Mouse (Mus musculus): ENCODE measurements around the gene Kng2.
"Not testable (repeated sequence)": the region's sequence is repeated elsewhere in the genome, so short reads cannot be mapped to it uniquely, and the experiment has no call there.

DNA sequence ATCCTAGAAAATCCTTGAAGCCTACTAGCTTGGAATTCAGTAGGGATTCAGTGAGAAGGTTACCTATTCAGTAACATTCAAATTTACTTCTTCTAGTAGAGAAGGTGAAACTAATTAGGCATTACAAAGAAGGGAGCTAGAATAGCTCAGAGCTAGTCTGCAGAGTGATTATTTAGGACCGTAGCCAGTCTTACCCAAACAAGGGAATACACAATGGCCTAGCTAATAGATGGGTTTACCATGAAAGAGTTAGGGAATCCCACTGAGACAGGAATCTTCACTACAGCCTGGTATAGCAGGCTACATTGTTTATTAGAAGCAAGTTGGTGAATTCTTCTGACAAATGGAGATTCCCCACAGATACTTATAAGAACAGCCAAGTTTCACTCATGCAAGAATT lies 8.7 kb downstream of the Kng2 start:
- not testable (repeated sequence) for TF ChIP-seq CTCF (IDR thresholded peaks at IDR 0.05; ENCODE audit: borderline replicate concordance, insufficient read depth, low read length); POLR2A (IDR thresholded peaks at IDR 0.05; ENCODE audit: low read depth, low read length)
